Mouse (Mus musculus) hindbrain, embryonic 10.5 days (tissue): Measurements from ENCODE around the gene Btbd35f19. TPM values are rescaled to one million over a fixed set of nuclear protein-coding genes. Genes with fewer than 3 reads are reported as not detected.
"Not testable (repeated sequence)": the region's sequence is repeated elsewhere in the genome, so short reads cannot be mapped to it uniquely, and the experiment has no call there.

Experiments
- DNase-seq: peaks from one replicate; pipeline ENCODE4 v3.0.0-alpha.2; 2017; ENCODE audit warnings: low spot score
- H3K27ac ChIP-seq: fragments of 300-500 bp; sonication (generic); 2 replicates; pipeline ENCODE4 v1.5.1; 2016; ENCODE audit warnings: mild to moderate bottlenecking, moderate library complexity
- H3K27me3 ChIP-seq: fragments of 300-500 bp; sonication (generic); 2 replicates; pipeline ENCODE4 v1.6.1; 2016; ENCODE audit warnings: mild to moderate bottlenecking; ENCODE audit not compliant: poor library complexity, insufficient read depth, severe bottlenecking
- H3K36me3 ChIP-seq: fragments of 300-500 bp; sonication (generic); 2 replicates; pipeline ENCODE4 v1.6.1; 2016; ENCODE audit warnings: mild to moderate bottlenecking, moderate library complexity
- H3K4me1 ChIP-seq: fragments of 300-500 bp; sonication (generic); replicated peaks from 2 replicates; pipeline ENCODE4 v1.6.1; 2016; ENCODE audit warnings: mild to moderate bottlenecking
- H3K4me3 ChIP-seq: fragments of 300-500 bp; sonication (generic); 2 replicates; pipeline ENCODE4 v1.5.1; 2016; ENCODE audit warnings: mild to moderate bottlenecking, moderate library complexity
- H3K9me3 ChIP-seq: fragments of 300-500 bp; sonication (generic); 2 replicates; pipeline ENCODE4 v1.6.1; 2016; ENCODE audit warnings: mild to moderate bottlenecking, moderate library complexity
- WGBS: fragments of 180-500 bp; shearing (Covaris S2); methylation state at CpG from one replicate; pipeline ENCODE4 v1.1.7; 2016; 5-methylcytosine and 5-hydroxymethylcytosine counted together
- polyA plus RNA-seq: library from polyadenylated mRNA; unstranded; fragments of >200 nt; fragmentation: Nextera tagmentation; extraction: Ambion mirVana; gene quantifications from 2 replicates; pipeline ENCODE4 v1.2.1, GENCODE M21; 2016

The Btbd35f19 gene
- not detected in 2 replicates for polyA plus RNA-seq

- WGBS: no CpG with 5 or more reads among the region's 4 CpGs
Measured at GRCm38 (mm10) chrX:31383818-31384217, at the start of gene Btbd35f19. Gene Btbd35f19 (minus strand): TSS chrX:31383918.

GRCm38 (mm10) chrX:31341924-31342323, 41.8 kb downstream of the Btbd35f19 start:
- H3K9me3 ChIP-seq, H3K27me3 ChIP-seq, DNase-seq, H3K27ac ChIP-seq, H3K4me1 ChIP-seq, H3K4me3 ChIP-seq, H3K36me3 ChIP-seq: not testable (repeated sequence)
- 70% methylated on average over 3 of the region's 4 CpGs for WGBS

More at GRCm38 (mm10) chrX:31383818-31384217, at the start of gene Btbd35f19:
- not testable (repeated sequence) for H3K4me1 ChIP-seq, H3K27me3 ChIP-seq, DNase-seq, H3K9me3 ChIP-seq, H3K27ac ChIP-seq, H3K4me3 ChIP-seq, H3K36me3 ChIP-seq

GRCm38 (mm10) chrX:31336154-31336553, 47.6 kb downstream of the Btbd35f19 start, which contains the start of gene Btbd35f26:
Gene Btbd35f26 (plus strand): TSS chrX:31336454.
- not testable (repeated sequence) for H3K36me3 ChIP-seq, H3K27ac ChIP-seq, DNase-seq, H3K9me3 ChIP-seq, H3K4me1 ChIP-seq, H3K4me3 ChIP-seq, H3K27me3 ChIP-seq
- WGBS: no CpG with 5 or more reads among the region's 4 CpGs

Other genes starting within 250 kb of the Btbd35f19 start
- not detected in 2 replicates for gene Spin2f, start 130.0 kb downstream of the Btbd35f19 start, polyA plus RNA-seq
- not detected in 2 replicates for gene Btbd35f26, start 47.5 kb downstream of the Btbd35f19 start, polyA plus RNA-seq
- not detected in 2 replicates for gene Gm21883, start 190.4 kb upstream of the Btbd35f19 start, polyA plus RNA-seq
- gene Spin2e, start 235.0 kb upstream of the Btbd35f19 start, polyA plus RNA-seq: not detected in 2 replicates